Mouse (Mus musculus) kidney, adult 2 months (tissue): ENCODE results near the gene Pitpnm1. TPM values are rescaled to one million over a fixed set of nuclear protein-coding genes. Genes with fewer than 3 reads are reported as not detected.
A peak's percentile ranks its signal among the peaks of the same experiment; 100 is the strongest.

Experiments used
- DNase-seq: peaks from one replicate; pipeline ENCODE4 v3.0.0; 2021
- H3K27ac ChIP-seq: fragments of 200-500 bp; 2 replicates; pipeline ENCODE4 v1.5.1; 2012; ENCODE audit warnings: low read depth, low read length, control low read depth, inconsistent platforms; ENCODE audit not compliant: insufficient read depth
- H3K27me3 ChIP-seq: fragments of 200-500 bp; replicated peaks from 2 replicates; pipeline ENCODE4 v1.6.1; 2012; ENCODE audit warnings: mild to moderate bottlenecking, moderate library complexity, low read length, inconsistent platforms; ENCODE audit not compliant: control insufficient read depth, insufficient read depth
- H3K36me3 ChIP-seq: fragments of 200-500 bp; 2 replicates; pipeline ENCODE4 v1.6.1; 2012; ENCODE audit warnings: mild to moderate bottlenecking, moderate library complexity, low read length, inconsistent platforms; ENCODE audit not compliant: control insufficient read depth, insufficient read depth
- H3K4me1 ChIP-seq: fragments of 200-500 bp; 2 replicates; pipeline ENCODE4 v1.6.1; 2011; ENCODE audit warnings: low read length; ENCODE audit not compliant: control insufficient read depth, insufficient read depth
- H3K4me3 ChIP-seq: fragments of 200-500 bp; 2 replicates; pipeline ENCODE4 v1.5.1; 2011; ENCODE audit warnings: mild to moderate bottlenecking, low read depth, low read length, control low read depth; ENCODE audit not compliant: insufficient read depth
- CTCF ChIP-seq: fragments of 200-500 bp; conservative IDR thresholded peaks from 2 replicates; pipeline ENCODE4 v1.5.1; 2011; ENCODE audit warnings: low read depth, mild to moderate bottlenecking, control low read depth, low read length, moderate library complexity, mixed read lengths; ENCODE audit not compliant: insufficient read depth, insufficient read length
- POLR2A ChIP-seq: fragments of 200-500 bp; IDR thresholded peaks from one replicate; pipeline ENCODE4 v1.6.1; 2011; ENCODE audit warnings: low read depth, low read length, control low read depth
- WGBS: fragments of 180-500 bp; shearing (Covaris S2); methylation state at CpG from one replicate; pipeline ENCODE4 v1.1.7; 2018; 5-methylcytosine and 5-hydroxymethylcytosine counted together
- polyA plus RNA-seq: library from polyadenylated mRNA; depleted of rRNA; stranded (reverse); fragments of >200 nt; gene quantifications from 2 replicates; pipeline ENCODE4 v1.2.3, GENCODE M21; 2012; rRNA removed

The Pitpnm1 gene
- 41.6 and 46.3 TPM in 2 replicates for polyA plus RNA-seq

- H3K36me3 ChIP-seq = no peaks in the 10 kb centered on the region
- H3K27ac ChIP-seq = peak within 1 kb of the TSS; percentile 48
- peak; percentile 82 for DNase-seq
- WGBS = 2% methylated on average over 53 of the region's 53 CpGs
- H3K27me3 ChIP-seq = no peaks in the 10 kb centered on the region
- H3K4me1 ChIP-seq = peaks cover 11% of the 10 kb centered on the region; the same call in 1 of the 2 replicates
- no peak for TF ChIP-seq CTCF
- TF ChIP-seq POLR2A = no peak
- peak within 1 kb of the TSS; percentile 80 for H3K4me3 ChIP-seq
Observed at GRCm38 (mm10) chr19:4099837-4100717, at the start of gene Pitpnm1. Gene Pitpnm1 (plus strand): TSS chr19:4099998.

- WGBS = 95% methylated on average over 5 of the region's 5 CpGs
- H3K4me3 ChIP-seq = no peak overlapping the region
- no peak for DNase-seq
- H3K4me1 ChIP-seq = peaks cover 7% of the 10 kb centered on the region; the same call in 1 of the 2 replicates
- 0 out of 2 replicates have a peak, but pooled peaks have one; percentile 9 for TF ChIP-seq CTCF
- TF ChIP-seq POLR2A = no peak
- H3K27ac ChIP-seq = no peak overlapping the region
- no peaks in the 10 kb centered on the region for H3K27me3 ChIP-seq
- no peaks in the 10 kb centered on the region for H3K36me3 ChIP-seq
Observed at GRCm38 (mm10) chr19:4051016-4051415, 48.8 kb upstream of the Pitpnm1 start.

- H3K4me3 ChIP-seq = no peak overlapping the region
- peak; percentile 74 for DNase-seq
- TF ChIP-seq POLR2A (no peak), CTCF (peak; percentile 74)
- no peaks in the 10 kb centered on the region for H3K27me3 ChIP-seq
- H3K27ac ChIP-seq = no peak overlapping the region
- WGBS = 49% methylated on average over 10 of the region's 10 CpGs
- no peaks in the 10 kb centered on the region for H3K36me3 ChIP-seq
- peaks cover 12% of the 10 kb centered on the region; the same call in 1 of the 2 replicates for H3K4me1 ChIP-seq
Observed at GRCm38 (mm10) chr19:4051741-4052515, 47.9 kb upstream of the Pitpnm1 start.

GRCm38 (mm10) chr19:4052516-4053030 is 47.2 kb upstream of the Pitpnm1 start:
- no peak for TF ChIP-seq CTCF
- no peak for TF ChIP-seq POLR2A
- peaks cover 12% of the 10 kb centered on the region; the same call in 1 of the 2 replicates for H3K4me1 ChIP-seq
- H3K27ac ChIP-seq = no peak overlapping the region
- WGBS = 80% methylated on average over 5 of the region's 5 CpGs
- H3K4me3 ChIP-seq = no peak overlapping the region
- H3K27me3 ChIP-seq = no peaks in the 10 kb centered on the region
- DNase-seq = no peak
- H3K36me3 ChIP-seq = no peaks in the 10 kb centered on the region

- TF ChIP-seq CTCF (no peak), POLR2A (no peak)
- H3K4me3 ChIP-seq = no peak overlapping the region
- WGBS = 88% methylated on average over 5 of the region's 5 CpGs
- H3K27me3 ChIP-seq = no peaks in the 10 kb centered on the region
- H3K27ac ChIP-seq = no peak overlapping the region
- peaks cover 12% of the 10 kb centered on the region; the same call in 1 of the 2 replicates for H3K4me1 ChIP-seq
- no peak for DNase-seq
- H3K36me3 ChIP-seq = no peaks in the 10 kb centered on the region
Observed at GRCm38 (mm10) chr19:4054613-4055012, 45.2 kb upstream of the Pitpnm1 start.

GRCm38 (mm10) chr19:4055216-4055946 is 44.4 kb upstream of the Pitpnm1 start:
- H3K4me1 ChIP-seq = peaks cover 12% of the 10 kb centered on the region; the same call in 1 of the 2 replicates
- H3K36me3 ChIP-seq = no peaks in the 10 kb centered on the region
- WGBS = 48% methylated on average over 8 of the region's 8 CpGs
- no peaks in the 10 kb centered on the region for H3K27me3 ChIP-seq
- TF ChIP-seq POLR2A (no peak), CTCF (no peak)
- peak; percentile 90 for DNase-seq
- H3K27ac ChIP-seq = peak overlapping the region; percentile 82
- no peak overlapping the region for H3K4me3 ChIP-seq
